Mouse (Mus musculus): ENCODE data around the gene Mib2. TPM values are rescaled to one million over a fixed set of nuclear protein-coding genes. Genes with fewer than 3 reads are reported as not detected.
"Not testable (repeated sequence)": the region's sequence is repeated elsewhere in the genome, so short reads cannot be mapped to it uniquely, and the experiment has no call there.

Gene Mib2
- total RNA-seq, 2 experiments from 2014 or later = 36.3 to 40.4 TPM

DNA sequence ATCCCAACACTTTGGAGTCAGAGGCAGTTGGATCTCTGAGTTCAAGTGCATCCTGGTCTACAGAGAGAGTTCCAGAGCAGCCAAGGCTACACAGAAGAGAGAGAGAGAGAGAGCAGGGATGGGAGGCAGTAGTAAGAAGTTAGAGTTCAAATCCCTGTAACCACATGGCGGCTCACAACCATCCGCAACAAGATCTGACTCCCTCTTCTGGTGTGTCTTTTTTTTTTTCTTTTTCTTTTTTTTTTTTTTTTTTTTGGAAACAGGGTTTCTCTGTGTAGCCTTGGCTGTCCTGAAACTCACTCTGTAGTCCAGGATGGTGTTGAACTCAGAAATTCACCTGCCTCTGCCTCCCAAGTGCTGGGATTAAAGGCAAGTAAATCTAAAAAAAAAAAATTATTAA, 3.1 kb upstream of the Mib2 start:
- no peak for DNase-seq

DNA sequence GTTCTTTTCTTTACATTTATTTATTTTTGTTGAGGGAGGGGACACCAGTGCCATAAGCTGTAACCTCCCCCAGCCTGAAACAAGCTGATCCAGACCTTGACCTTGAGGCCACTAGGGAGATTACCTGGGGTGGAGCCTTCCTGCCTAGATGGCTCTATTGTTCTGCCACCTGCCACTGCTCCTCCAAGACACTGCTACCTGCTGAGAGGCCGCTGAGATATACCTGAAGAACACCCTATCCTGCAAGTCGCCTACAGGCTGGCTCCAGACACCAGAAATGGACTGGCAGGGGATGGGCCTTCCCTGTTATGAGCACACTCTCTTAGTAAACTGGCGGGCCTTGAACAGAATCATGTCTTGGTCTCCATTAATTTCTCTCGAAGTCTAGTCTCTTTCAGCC, 1.2 kb upstream of the Mib2 start:
- not testable (repeated sequence) for DNase-seq

DNA sequence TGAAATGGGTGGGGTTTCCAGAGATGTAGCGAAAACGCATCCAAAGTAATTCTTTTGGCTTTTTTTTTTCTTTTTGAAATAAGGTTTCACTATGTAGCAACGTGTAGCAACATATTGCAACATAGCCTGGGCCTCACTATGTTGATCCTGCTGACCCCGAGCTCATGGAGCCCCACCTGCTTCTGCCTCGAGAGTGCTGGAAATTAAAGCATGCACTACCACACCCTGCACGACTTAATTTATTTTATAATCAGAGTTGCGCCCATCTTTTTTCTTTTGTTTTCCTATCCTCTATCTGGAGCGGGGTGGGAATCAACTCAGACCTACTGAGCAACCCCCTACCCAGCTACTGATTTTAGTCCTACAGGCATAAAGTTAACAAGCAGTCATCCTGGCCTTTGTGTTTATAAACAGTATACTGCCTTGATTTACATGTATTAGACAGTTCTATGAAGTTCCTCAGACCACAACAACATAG, 639 bp upstream of the Mib2 start:
- DNase-seq = no peak

DNA sequence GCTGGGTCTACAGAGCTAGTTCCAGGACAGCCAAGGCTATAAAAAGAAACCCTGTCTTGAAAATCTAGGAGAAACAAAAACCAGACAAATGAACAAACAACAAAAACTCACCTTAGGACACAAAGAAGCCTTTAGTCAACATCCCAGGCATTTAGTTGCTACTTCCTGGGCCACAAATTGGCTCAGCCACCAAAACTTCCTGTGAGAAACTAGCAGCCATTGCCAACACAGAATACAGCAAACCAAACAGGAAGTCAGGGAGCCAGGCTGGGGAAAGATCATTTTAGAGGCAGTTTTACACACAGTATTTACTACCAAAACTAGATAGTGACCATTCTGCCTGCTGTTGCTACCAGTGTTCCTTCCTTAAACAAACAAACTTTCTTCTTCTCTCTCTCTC, 2.1 kb downstream of the Mib2 start:
- no peak for DNase-seq

DNA sequence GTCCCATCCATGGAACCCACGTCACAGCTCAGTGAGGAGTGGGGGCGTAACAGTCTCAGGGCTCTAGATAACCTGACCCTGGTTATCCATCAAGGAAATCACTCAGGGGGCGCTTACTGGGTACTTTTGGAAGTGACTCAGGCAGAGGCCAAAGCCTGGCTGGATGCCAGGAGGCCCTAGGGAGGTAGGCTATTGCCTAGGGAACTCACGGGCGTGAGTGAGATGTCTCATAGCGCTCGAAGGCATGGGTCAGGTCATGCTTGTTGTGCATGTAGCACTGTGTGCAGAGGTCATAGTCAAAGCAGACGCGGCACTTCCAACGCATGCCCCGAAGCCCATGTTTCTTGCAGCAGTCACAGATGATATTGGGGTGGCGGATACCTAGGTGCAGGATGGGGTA, 8.4 kb downstream of the Mib2 start:
- DNase-seq = peak; percentile 80

DNA sequence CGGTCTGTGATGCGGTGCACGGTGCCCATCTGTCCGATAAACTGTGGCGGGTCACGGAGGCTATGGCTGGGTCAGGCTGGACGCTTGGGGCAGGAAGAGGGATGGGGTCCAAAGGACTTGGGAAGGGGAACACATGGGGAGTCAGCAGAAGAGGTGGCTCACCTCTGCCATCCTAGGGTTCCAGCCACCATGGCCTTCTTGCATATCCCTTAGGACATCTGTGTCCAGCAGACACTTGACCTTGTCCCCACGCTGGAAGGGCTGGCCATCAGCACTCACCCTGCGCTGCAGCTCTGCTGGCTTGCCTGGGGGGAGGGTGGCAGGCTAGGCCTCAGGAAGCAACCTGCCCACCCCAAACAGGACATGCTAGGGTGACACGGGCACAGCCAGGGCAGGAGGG, 10.0 kb downstream of the Mib2 start:
- DNase-seq = no peak

DNA sequence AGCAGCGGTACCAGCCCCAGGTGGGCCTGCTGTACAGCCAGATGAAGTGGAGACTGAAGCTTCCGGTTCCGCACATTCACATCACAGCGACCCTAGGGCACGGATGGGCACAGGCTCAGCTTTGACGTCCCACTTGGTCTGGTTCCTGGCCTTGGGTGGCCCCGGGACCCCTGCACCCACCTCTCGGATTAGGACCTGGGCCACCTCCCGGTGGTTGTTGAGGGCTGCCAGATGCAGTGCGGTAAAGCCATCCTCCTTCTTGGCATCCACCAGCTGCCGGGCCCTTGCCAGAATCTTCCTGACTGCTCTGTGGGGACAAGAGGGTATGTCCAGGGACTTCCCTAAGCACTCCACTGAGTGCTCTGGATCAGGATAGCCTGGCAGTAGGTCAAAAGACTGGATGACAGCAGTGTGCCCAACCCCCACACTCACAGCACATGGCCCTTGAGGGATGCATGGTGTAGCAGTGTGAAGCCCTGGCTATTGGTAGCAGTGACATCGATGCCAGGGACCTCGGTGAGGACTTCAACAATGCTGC, 12.7 kb downstream of the Mib2 start:
- no peak for DNase-seq

DNA sequence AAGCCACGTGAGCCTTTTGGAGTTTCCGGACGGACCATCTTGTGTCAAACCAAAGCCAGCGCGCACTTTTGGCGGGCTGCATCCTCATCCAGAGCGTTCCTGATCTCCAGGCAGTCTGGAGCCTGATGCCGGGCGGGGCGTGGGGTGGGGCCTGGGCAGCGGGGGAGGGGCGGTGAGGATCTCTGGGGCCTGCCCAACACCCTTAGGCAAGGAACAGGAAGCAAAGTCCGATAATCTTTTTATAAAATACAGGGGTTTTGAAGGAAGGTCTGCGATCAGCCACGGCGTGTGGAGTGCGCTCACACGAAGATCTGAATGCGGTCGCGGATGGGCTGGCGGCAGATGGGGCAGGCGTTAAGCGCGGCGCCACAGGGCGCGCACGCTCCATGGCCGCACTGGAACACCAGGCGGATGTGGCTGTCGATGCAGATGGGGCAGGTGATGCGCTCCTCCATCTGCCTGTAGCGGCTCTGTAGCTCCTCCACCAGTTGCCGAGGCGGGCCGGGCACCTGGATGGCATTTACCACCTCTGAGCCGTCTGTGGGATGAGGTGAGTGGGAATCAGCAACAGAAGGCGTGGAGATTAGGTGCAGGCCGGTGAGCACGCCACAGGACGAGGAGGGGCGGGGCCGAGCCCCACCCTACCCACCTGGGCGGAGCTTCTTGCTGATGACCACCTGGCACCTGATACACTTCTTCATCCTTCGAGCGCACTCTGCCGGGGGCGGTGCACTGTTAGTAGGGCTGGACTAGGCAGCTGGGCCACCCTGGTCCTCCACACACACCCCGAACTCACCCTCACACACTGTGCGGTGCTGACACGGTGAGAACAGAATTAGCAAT, 14.3 kb downstream of the Mib2 start:
- peak; percentile 71 for DNase-seq

DNA sequence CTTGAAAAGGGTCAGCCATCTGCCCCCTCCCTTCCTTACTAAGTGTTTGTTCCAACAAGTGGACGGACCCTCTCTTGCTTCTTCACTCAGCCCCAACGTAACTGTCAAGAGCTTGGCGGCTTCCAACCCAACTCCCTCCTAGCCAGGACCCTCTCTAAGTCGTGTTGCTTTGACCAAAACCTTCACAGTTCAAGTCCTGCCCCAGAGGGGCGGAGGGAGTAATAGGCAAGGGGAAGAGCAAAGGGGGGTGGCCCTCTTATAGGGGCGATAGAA, 14.9 kb downstream of the Mib2 start:
- no peak for DNase-seq

DNA sequence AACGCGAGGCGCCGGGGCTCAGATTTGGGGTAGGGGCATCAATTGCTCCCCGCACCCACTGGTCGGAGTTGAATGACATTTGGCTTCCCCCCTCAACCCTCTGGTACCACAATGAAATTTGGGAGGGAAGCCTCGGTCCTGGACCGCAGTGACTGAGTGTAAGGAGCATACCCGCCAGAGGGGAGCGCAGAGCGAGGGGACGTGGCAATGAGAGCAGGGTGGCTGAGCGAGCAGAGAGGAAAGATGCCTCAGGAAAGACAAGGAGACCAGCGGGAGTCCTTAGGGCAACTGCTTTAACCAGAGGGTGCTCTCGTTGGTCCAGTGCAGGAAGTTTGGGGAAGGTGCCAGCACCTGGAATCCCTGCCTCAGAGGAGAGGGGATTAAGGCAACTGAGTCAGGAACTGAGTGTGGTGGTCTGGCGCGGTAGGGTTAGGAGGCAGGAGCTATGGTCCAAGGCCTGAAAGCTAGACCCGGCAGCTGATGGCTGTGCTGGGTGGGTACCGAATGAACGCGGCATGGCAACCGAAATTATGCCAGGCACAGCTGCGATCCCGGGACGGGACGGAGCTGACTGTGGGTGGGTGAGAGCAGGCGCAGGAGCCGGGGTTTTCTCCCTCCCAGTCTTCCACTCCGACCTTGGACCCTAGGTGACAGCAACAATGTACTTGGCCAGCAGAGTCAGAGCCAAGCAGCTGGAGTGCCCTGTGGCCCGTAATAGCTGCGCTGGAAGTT, 15.4 kb downstream of the Mib2 start:
- DNase-seq = no peak

DNA sequence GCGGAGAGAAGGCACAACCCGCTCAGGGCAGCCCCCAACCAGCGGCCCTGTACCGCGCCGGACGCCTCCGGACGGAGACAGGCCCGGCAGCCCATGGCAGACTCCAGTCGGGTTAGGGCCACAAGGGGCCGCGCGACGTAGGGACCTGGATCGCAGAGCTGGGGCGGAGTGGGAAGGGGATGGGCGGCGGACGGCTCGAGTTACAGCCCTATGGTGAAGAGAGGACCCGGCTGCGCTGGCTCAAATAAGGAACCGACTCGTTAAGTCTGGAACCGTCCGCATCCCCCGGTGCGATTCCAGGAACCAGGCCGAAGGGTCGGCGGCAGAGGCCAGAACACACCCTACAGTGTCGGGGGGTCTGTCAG, 15.9 kb downstream of the Mib2 start, which contains the start of gene Mmp23:
Gene Mmp23, minus strand, starts transcription at position 299 of the 365 bp plus-strand sequence.
- peak; percentile 62 for DNase-seq

DNA sequence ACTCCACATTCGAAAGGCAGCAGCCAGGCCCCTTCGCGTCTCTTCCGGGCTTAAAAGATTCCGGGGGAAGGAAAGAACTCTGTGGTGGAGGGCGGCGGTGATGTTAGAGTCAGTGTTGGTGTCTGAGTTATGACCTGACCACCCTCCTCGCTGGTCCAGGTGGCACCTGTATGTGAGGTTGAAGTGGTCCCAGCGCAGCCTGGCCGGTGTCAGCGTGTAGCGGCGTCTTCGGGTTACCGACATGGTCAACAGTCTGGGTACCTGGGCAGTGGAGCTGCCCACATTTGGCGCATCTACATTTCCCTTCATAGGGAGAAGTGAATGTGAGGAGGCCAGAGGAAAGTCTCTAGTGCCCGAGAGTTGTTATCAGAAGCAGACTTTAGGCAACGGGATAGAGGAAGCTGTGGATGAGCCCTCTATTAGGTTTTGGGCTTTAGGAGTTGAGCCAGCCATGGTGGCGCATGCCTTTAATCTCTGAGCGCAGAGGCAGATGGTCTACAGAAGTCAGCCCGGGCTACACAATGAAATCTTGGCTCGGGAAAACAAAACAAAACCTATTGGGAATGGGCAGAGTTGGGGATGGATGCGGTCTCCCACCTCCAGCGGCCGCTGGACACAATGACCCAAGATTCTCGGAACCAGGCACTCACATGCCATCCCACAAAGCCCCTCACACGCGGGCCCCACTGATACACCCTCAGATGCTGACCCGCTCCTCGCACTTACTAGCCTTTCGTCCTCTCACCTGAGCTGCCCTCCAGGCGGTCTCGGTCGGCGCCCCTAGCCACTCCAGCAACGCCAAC, 16.5 kb downstream of the Mib2 start:
- DNase-seq = no peak

DNA sequence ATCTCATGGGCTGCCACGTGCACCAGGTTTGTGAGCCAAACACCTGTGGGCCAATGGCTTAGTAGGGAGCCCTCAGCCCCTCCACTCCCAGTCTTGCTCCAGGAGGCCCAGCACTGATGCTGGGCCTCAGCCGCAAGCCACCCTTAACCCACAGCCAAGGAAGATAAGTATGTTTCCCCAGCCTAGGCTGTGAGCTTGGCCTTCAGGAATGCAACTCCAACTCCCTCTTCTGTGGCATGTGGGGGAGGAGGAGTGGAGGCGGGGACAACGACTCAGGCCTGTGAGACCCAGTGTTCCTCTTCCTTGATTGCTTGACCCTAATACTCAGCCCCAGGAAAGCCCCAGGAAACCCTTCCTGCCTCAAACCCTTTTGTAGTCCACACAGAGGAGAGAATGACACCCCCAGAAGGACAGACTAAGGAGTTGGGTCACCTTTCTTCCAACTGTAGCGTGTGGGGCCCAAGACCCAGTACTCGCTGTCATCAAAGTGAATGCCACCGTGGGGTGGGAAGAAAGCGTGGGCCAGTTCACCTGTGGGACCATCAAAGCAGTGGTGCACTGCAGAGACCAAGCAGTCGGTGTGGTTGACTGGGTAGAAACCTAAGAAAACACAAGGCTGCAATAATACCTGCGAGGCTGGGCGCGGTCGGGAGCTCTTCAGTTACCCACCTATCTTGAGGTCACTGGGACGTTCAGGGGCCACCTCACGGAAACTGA, 17.3 kb downstream of the Mib2 start:
- no peak for DNase-seq

DNA sequence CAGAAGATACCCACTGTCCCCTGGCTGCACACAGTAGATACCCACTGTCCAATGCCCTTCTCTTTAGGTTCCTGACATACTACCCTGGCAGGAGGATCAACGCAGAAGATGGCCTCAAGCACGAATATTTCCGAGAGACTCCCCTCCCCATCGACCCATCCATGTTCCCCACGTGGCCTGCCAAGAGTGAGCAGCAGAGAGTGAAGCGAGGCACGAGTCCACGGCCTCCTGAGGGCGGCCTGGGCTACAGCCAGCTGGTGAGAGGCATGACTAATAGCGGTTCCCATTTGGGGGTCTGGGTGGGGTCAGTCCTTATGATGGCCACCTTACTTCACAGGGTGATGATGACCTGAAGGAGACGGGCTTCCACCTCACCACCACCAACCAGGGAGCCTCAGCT, 19.6 kb downstream of the Mib2 start:
- DNase-seq = no peak

DNA sequence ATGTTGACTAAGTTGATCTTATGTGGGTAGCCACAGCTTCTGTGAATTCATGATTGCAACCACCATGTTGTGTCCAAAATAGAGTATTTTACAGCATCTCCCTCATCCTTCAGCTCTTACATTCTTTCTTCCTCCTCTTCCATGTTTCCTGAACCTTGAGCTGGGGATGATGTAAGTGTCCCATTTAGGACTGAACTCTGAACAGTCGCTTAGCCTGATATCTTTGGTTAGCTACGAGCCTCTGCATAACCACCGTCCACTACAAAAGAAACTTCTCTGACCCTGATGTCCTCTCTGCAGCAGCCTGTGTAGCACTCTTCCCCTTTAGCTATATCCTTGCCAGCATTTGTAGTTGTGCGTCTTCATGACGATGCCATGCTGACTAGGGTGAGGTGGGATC, 23.3 kb downstream of the Mib2 start:
- DNase-seq = no peak

DNA sequence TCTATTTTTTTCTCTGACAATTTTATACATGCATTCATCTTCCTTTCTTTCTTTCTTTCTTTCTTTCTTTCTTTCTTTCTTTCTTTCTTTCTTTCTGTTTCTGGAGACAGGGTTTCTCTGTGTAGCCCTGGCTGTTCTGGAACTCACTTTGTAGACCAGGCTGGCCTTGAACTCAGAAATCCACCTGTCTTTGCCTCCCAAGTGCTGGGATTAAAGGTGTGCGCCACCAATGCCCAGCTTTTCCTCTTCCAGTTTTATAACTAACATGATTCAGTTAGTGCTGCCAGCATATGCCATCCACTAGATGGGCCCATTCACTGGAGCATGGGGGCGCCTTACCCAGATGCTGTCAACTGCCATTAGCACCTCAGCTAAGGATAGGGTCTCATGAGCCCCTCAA, 23.7 kb downstream of the Mib2 start, which contains the start of gene Gm10563:
Gene Gm10563, minus strand, starts transcription at position 101 of the 400 bp plus-strand sequence.
- not testable (repeated sequence) for DNase-seq

DNA sequence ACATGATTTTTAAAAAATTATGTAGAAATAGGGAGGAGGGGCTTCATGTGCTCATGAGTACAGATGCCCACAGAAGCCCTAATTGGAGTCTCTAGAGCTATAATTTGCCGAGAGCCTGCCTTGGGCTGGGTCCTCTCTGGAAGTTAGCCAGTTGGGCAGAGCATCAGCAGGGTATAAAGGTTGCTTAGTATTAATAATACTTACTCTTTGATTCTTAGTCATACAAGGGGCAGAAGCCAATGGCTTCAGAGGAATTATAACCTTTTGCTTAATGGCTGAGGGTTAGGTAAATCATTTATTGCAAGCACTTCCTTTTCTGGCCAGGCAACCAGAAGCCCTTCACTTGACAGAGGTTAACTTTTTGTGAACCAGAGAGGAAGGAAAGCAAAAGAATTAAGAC, 25.5 kb downstream of the Mib2 start:
- no peak for DNase-seq

DNA sequence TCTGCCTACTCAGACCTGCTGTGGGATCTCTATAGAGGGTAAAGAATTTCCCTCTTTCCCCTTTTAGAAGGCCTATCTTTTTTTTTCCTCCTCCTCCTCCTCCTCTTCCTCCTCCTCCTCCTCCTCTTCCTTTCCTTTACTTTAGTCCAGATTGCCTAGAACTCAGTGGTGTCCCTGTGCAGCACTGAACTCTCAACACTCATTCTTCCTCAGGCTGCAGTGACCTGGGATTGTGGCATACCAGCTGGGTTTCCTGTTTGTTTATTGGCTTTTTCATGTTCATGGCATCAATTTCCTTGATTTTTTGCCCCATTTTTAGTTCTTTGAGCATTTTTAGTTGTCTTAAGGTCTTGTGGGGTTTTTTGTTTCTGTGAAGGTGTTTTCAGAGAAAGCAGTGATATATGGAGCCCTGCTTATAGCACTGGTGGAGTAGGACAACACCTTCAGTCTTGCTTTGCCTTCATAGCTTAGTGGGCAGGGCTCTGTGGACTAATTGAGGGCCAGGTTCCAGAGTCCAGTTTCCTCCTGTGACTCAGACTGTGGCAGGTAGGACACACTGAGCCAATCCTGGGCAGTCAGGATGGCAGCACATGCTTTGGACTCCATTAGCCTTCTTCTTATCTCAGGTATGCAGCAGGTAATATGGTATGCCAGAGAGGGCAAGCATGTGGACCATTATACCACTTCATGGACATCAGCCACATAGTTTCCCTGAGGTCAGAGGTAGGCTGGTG, 33.1 kb downstream of the Mib2 start:
- DNase-seq = no peak

DNA sequence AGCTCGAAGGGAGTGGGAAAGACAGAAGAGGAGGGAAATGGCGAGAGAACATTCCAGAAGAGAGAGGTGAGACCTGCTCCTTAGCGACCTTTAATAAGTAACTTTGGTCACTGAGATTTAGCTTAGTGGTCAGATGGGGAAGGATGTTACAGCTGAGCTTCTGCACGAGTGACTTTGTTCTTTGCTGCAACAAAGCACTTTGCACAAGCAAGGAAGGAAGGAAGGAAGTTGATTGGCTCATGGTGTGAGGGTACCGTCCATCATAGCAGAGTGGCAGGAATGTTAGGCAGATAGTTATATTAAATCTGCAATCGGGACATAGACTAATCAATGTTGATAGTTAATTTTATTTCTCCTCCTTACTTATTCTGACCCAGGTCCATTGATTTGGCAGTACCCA, 38.7 kb downstream of the Mib2 start:
- DNase-seq = no peak

DNA sequence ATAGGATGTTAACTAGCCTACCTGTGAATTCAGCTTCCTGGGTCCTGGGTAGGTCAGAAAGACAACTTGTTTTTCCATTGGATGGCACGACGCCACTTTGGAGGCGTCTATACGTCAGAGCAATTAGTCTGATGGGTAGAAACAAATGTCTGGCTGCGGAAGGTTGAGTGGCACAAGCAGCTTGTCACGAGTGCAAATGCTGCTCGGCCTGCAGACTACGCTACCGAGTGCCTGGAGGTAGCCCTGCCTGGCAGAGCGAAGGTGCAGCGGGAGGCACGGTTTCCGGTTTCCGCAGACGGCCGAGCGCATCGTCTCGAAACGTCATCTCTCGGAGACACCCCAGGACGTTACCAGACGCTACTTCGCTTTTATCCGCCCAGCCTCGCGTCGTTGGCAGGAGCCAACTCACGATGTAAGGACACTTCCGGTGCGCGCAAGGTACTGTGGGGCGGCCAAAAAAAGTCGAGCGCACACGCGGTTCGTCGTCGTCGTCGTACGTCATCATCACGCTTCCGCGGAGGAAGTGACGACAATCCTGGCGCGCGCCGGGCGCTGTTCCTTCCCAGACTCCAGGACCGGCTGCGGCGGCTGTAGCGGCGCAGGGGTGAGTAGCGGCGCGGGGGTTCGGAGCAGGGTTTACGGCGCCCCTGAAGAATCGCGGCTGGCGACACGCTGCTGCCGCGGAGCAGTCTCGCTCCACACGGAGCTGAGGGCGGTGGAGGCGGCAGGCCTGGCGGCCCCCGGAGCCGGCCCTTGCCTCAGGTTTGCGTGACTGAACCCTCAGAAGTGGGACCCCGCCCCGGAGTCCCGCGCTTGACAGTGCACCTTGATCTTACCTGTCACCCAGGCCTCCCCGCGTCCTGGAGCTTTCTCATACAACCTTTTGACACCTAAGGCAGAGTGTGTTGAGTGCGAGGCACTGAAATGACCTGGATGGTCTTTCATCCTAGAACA, 44.4 kb downstream of the Mib2 start, which contains the start of gene Cdk11b:
Gene Cdk11b, plus strand, starts transcription at position 517 of the 954 bp plus-strand sequence.
- peak; percentile 96 for DNase-seq
